Mouse (Mus musculus): ENCODE results near the gene Pla2g1b. TPM values are rescaled to one million over a fixed set of nuclear protein-coding genes. Genes with fewer than 3 reads are reported as not detected.
A peak's percentile ranks its signal among the peaks of the same experiment; 100 is the strongest.
"Not testable (repeated sequence)": the region's sequence is repeated elsewhere in the genome, so short reads cannot be mapped to it uniquely, and the experiment has no call there.

Pla2g1b gene
- polyA plus RNA-seq, 1 experiment from 2014 or later: 15.4 TPM

GRCm38 (mm10) chr5:115498307-115499240 is 32.5 kb downstream of the Pla2g1b start:
- Histone ChIP-seq H3K4me2 (no peak overlapping the region), H3K27me3 (replicated peaks) (no peaks in the 10 kb centered on the region), H3K4me1 (0 out of 2 replicates have a peak, but pooled peaks cover 8% of the 10 kb centered on the region), H3K9me3 (no peaks in the 10 kb centered on the region), H3K9ac (no peak overlapping the region), H3K27ac (no peak overlapping the region), H3K36me3 (no peaks in the 10 kb centered on the region), H3K4me3 (replicated peaks) (no peak overlapping the region)
- WGBS: 44% methylated on average over 9 of the region's 9 CpGs
- ATAC-seq (ENCODE audit: insufficient read depth, low FRiP score, low read depth): no peak

- H3K4me1 ChIP-seq: no peaks in the 10 kb centered on the region
- no peaks in the 10 kb centered on the region for H3K27me3 ChIP-seq (replicated peaks)
- no peaks in the 10 kb centered on the region for H3K9me3 ChIP-seq
- no peak overlapping the region for H3K9ac ChIP-seq
- H3K4me3 ChIP-seq (replicated peaks): no peak overlapping the region
- H3K27ac ChIP-seq: no peak overlapping the region
- no peak overlapping the region for H3K4me2 ChIP-seq
- ATAC-seq (ENCODE audit: insufficient read depth, low FRiP score, low read depth): no peak
- H3K36me3 ChIP-seq: no peaks in the 10 kb centered on the region
- 72% methylated on average over 12 of the region's 12 CpGs for WGBS
Observed at GRCm38 (mm10) chr5:115500383-115500935, 34.4 kb downstream of the Pla2g1b start.

- H3K4me3 ChIP-seq (replicated peaks): no peak overlapping the region
- ATAC-seq (ENCODE audit: insufficient read depth, low FRiP score, low read depth): no peak
- peaks cover 11% of the 10 kb centered on the region for H3K4me1 ChIP-seq
- H3K27me3 ChIP-seq (replicated peaks): no peaks in the 10 kb centered on the region
- no peaks in the 10 kb centered on the region for H3K36me3 ChIP-seq
- H3K4me2 ChIP-seq: no peak overlapping the region
- H3K27ac ChIP-seq: no peak overlapping the region
- 49% methylated on average over 12 of the region's 12 CpGs for WGBS
- no peak overlapping the region for H3K9ac ChIP-seq
- H3K9me3 ChIP-seq: no peaks in the 10 kb centered on the region
Observed at GRCm38 (mm10) chr5:115503035-115503434, 37.0 kb downstream of the Pla2g1b start.

DNA sequence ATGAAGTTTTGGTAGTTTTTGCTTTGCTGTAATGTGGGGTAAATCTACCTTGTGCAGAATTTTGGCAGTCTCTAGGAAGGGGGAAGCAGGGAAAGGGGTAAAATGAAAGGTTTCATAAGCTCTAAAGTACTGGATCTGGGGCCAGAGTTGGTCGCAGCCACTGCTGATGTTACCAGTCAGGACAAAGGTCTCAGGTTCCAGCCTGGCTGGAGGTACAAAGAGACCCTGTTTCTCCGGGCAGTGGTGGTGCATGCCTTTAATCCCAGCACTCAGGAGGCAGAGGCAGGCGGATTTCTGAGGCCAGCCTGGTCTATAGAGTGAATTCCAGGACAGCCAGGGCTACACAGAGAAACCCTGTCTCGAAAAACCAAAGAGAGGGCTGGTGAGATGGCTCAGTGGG is 39.6 kb downstream of the Pla2g1b start:
- H3K4me2 ChIP-seq; H3K4me3 ChIP-seq (replicated peaks); H3K27ac ChIP-seq; H3K9ac ChIP-seq; H3K36me3 ChIP-seq; ATAC-seq (ENCODE audit: insufficient read depth, low FRiP score, low read depth); H3K27me3 ChIP-seq (replicated peaks); H3K9me3 ChIP-seq: not testable (repeated sequence)
- H3K4me1 ChIP-seq: peaks cover 32% of the 10 kb centered on the region
- WGBS: 64% methylated on average over 4 of the region's 4 CpGs

DNA sequence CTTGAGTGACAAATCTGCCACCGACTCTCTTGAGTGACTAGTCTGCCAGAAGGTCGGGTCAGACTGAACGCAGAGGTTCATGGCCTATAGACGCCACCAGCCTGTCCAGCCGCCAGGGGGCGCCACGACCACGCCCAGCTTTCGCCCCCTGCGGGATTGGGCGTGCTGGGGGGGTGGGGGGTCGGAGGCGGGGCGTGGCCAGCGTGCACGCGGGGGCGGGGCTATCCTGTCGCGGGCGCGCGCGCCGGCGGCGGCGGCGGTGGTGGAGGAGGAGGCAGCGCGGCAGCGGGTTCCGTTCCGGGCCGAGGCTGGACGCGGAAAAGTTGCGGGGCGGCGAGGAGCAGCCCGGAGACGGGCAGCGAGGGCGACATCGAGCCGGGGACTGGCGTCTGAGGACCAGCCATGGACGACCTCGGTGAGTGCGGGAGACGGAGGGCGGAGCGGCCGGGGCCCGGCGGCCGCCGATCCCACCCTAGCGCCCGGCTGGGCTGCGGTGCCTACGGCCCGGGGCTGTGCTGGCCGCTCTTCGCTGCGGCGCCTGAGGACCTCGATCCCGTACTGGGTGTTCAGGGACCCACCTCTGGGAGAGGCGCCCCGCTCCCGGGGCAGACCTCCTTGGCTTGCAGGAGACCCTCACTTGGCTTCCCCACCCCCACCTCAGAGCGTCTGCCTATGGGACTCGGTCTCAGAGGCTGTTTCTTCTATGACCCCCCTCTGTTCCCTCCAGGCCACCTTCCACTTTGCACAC is 40.6 kb downstream of the Pla2g1b start, which contains the start of gene Pxn:
Pxn (plus strand) TSS at position 223 of the 748 bp plus-strand sequence.
- Histone ChIP-seq H3K4me1 (peaks cover 32% of the 10 kb centered on the region), H3K27me3 (replicated peaks) (no peaks in the 10 kb centered on the region), H3K36me3 (no peaks in the 10 kb centered on the region), H3K9ac (peak within 1 kb of the TSS; percentile 97), H3K4me3 (replicated peaks) (peak within 1 kb of the TSS; percentile 84), H3K4me2 (peak within 1 kb of the TSS; percentile 83), H3K27ac (0 out of 2 replicates have a peak within 1 kb of the TSS, but pooled peaks have one; percentile 57), H3K9me3 (no peaks in the 10 kb centered on the region)
- under 1% methylated on average over 74 of the region's 74 CpGs for WGBS
- ATAC-seq (ENCODE audit: insufficient read depth, low FRiP score, low read depth): peak; percentile 81

DNA sequence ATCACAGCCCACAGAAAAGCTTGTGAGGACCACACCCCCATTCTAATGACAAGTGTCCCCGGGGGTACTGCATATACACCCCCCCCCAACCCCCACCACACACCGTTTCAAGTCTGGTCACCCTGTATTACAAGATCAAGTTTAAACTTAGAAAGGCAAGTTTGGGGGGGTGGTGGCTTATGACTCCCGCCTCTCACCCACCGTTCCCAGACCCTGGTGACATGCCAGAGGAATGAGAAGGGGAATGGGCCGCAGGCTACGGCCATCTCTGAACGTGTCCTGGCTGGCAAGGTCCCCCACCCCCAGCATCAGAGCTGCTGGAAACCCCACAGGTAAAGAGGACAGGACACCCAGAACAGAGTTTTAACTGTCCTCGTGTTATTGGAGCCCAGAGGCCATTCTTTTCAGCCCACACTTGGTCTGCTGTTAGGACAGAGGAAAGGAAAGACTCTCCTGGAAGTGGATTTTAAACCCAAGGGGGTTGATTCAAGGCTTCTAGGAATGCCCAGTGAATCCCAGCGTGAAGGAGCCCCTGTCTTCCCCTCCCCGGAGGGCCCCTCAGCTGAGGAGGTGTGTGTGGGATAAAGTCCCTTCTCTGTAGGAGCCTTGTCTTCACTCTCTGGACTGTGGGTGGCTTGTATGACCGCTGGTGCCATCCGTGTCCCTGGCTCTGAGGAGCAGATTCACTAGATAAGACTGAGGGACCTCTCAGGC is 41.4 kb downstream of the Pla2g1b start:
- peaks cover 32% of the 10 kb centered on the region for H3K4me1 ChIP-seq
- ATAC-seq (ENCODE audit: insufficient read depth, low FRiP score, low read depth): no peak
- peak overlapping the region; percentile 83 for H3K4me2 ChIP-seq
- H3K27me3 ChIP-seq (replicated peaks): no peaks in the 10 kb centered on the region
- H3K36me3 ChIP-seq: no peaks in the 10 kb centered on the region
- H3K4me3 ChIP-seq (replicated peaks): peak overlapping the region; percentile 84
- no peak overlapping the region for H3K27ac ChIP-seq
- H3K9me3 ChIP-seq: no peaks in the 10 kb centered on the region
- 15% methylated on average over 12 of the region's 12 CpGs for WGBS
- H3K9ac ChIP-seq: peak overlapping the region; percentile 97

DNA sequence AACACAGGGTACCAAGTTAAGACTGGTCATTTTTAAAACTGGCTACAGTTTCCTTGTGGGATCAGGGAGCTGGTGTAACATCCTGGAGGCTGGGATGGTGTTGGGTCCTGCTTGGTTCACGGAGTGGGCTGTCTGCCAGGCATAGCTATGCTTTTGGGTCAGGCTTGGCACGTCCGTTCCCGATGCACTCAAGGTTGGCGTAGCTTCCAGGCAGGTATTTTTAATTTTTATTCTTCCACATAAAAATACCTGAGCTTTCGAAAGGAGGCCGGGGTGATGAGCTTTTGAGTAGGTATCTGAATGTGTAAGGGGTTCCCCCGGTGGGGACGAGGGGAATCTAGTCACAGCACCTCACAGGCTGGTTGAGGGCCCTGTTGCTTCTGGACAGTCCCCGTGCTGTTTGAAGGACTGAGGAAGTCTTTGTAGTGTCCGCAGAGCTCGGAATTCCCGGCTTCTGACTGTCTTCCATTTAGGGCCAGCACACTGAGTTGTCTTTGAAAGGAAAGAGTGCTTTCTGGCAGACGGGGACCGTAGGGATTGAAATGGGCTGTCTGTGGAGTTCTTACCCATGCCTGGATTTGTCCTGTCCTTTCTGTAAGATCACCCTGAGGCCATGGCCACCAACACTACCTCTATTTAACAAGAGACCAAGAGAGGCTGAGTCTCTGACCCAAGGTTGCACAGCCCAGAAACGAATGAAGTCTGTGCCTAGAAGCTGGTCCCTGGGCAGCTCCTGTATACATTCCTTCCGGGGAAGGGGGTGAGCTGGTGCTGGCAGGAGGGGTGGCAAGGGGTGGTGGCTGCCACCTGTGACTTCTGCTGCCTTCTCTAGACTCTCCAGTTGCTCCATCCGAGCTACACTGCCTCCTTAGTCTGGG is 42.2 kb downstream of the Pla2g1b start:
- Histone ChIP-seq H3K4me2 (peak overlapping the region; percentile 83), H3K36me3 (no peaks in the 10 kb centered on the region), H3K27ac (peak overlapping the region; percentile 77), H3K4me1 (peaks cover 32% of the 10 kb centered on the region), H3K4me3 (replicated peaks) (peak overlapping the region; percentile 84), H3K9me3 (no peaks in the 10 kb centered on the region), H3K27me3 (replicated peaks) (no peaks in the 10 kb centered on the region), H3K9ac (0 out of 2 replicates have a peak overlapping the region, but pooled peaks have one; percentile 97)
- no peak for ATAC-seq (ENCODE audit: insufficient read depth, low FRiP score, low read depth)
- 47% methylated on average over 18 of the region's 18 CpGs for WGBS

DNA sequence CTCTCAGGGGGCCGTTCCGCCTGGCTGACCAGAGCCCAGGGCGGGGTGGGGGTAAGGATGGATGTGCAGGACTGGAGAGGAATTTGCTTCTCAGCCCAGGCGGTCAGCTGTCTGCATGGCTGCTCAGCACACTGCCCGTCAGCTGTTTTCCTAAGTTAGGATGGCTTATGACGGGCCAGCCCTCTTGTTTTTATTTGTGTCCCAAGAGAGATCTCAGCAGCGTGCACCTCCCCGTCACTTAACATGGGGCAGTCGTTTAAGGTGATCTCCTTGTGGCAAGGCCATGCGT is 42.7 kb downstream of the Pla2g1b start:
- no peak for ATAC-seq (ENCODE audit: insufficient read depth, low FRiP score, low read depth)
- Histone ChIP-seq H3K9me3 (no peaks in the 10 kb centered on the region), H3K4me2 (peak overlapping the region; percentile 83), H3K4me1 (peaks cover 32% of the 10 kb centered on the region), H3K4me3 (replicated peaks) (peak overlapping the region; percentile 84), H3K9ac (no peak overlapping the region), H3K27ac (peak overlapping the region; percentile 77), H3K36me3 (no peaks in the 10 kb centered on the region), H3K27me3 (replicated peaks) (no peaks in the 10 kb centered on the region)
- 40% methylated on average over 10 of the region's 10 CpGs for WGBS

DNA sequence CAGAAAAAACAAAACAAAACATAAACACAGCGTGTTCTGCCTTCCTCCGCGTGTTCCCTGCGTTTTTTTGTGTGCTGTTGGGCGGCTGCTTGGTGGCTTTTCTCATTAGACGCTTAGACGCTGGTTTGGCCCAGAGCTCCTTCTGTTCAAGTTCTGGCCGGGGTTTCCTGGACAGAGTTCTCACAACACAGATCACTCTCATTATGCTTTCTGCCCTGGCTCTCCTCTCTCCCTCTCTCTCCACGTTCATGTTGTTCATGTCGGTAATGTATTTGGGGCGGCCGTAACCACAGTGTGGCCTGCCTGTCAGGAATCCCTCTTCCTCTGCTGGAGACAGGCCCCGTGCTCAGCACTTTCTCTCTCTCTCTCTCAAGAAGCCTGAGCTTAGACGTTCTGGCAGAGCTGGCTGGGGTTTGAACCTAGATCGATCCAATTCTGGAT is 43.3 kb downstream of the Pla2g1b start:
- H3K36me3 ChIP-seq: no peaks in the 10 kb centered on the region
- peaks cover 36% of the 10 kb centered on the region for H3K4me1 ChIP-seq
- 30% methylated on average over 15 of the region's 15 CpGs for WGBS
- no peaks in the 10 kb centered on the region for H3K9me3 ChIP-seq
- no peak for ATAC-seq (ENCODE audit: insufficient read depth, low FRiP score, low read depth)
- H3K27me3 ChIP-seq (replicated peaks): no peaks in the 10 kb centered on the region
- H3K4me3 ChIP-seq (replicated peaks): peak overlapping the region; percentile 84; the same call in 1 of the 2 replicates
- no peak overlapping the region for H3K9ac ChIP-seq
- peak overlapping the region; percentile 83 for H3K4me2 ChIP-seq
- peak overlapping the region; percentile 77 for H3K27ac ChIP-seq

DNA sequence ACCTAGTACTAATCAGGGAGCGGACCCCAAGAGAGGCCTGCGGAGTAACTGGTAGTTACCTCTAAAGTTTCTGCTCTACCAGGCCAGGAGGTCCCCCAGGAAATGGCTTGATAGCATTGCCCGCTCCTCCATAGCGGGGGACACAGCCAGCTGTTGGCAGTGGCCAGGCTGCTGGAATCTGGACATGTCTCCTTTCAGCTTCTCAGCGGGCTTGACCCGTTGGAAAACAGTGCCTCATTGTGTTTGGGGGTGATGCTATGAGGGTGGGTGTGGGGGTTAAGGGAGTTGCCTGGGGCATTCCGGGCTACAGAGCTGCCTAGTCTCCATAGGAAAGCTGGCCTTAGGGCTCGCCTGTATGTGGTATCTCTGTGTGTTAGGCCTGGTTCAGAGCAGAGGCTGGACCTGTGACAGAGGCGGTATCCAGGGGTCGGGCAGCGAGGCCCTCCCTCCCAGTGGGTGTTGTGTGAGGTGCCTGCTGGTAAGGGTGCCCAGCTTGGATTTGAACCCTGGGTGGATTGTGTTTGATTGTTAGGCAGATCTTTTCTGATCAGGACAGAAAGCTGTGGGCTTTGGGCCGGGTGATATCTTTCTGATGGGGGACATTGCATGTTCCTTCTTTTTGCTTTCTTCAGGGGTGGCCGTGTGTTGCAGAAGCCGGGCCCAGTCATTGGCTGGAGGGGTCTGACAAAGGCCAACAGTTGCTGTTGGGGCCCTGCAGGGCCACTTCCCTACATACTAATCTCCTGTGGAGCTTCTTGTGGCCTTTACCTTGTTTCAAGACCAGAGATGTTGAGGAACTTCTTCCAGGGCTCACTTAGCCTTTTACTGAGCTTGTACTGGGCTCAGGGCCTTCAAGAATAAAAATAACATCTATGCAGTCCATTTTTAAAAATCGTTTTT is 44.0 kb downstream of the Pla2g1b start:
- Histone ChIP-seq H3K27me3 (replicated peaks) (no peaks in the 10 kb centered on the region), H3K4me2 (peak overlapping the region; percentile 83), H3K9ac (no peak overlapping the region), H3K27ac (peak overlapping the region; percentile 77), H3K36me3 (no peaks in the 10 kb centered on the region), H3K4me3 (replicated peaks) (peak overlapping the region; percentile 84; the same call in 1 of the 2 replicates), H3K9me3 (no peaks in the 10 kb centered on the region), H3K4me1 (peaks cover 43% of the 10 kb centered on the region)
- 68% methylated on average over 15 of the region's 15 CpGs for WGBS
- no peak for ATAC-seq (ENCODE audit: insufficient read depth, low FRiP score, low read depth)

Data from stomach, embryonic 15.5 days (tissue).